Mouse (Mus musculus) embryonic fibroblast, embryonic 13.5 days (primary cell): Measurements from ENCODE around the gene Rtbdn.
A peak's percentile ranks its signal among the peaks of the same experiment; 100 is the strongest.

Experiments
- CTCF ChIP-seq: IDR thresholded peaks from 2 replicates; pipeline ENCODE4 v1.5.1; 2011; ENCODE audit warnings: mild to moderate bottlenecking, control low read depth, low read length, moderate library complexity, borderline replicate concordance; ENCODE audit not compliant: insufficient read depth
- POLR2A ChIP-seq: IDR thresholded peaks from 2 replicates; pipeline ENCODE4 v1.6.1; 2011; ENCODE audit warnings: low read depth, mild to moderate bottlenecking, control low read depth, low read length, moderate library complexity

DNA sequence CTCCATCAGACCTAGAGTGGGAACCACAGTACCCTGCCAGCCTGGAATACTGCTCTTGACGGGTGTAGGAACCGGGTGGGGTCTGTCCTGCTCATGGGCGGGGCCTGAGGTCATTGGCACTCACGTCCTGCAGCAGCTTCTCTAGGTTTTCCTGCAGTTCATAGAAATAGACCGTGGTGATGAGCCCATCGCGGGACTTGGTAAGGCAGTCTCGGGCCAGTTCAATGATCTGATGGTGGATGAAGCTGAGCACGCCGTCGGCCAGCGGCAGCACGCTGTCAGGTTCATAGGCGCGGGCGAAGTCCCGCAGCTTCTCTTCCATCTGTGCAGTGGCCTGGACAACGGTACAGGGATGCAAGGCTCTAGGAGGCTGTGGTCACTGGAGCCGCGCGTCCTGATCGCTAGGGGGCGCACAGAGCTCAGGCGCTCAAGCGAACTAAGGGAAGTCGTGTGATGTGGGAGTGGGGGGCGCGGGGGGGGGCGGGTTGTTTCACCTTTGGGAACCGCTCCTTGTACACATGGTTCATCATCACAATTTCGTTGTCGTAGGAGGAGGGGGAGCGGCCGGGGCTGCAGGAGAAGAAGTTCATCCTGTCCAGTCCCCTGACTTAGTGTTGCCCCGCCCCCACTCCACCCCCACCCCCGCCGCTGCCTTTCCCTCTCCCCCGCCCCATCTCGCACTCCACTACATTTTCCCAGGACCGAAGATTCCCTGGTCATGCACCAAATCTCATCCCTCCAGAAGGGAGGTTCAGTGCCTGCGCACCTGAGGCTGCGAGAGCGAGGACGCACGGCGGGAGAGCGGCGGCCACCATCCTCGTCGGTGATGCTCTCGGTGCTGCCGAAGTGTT is 18.1 kb upstream of the Rtbdn start:
- no peak for TF ChIP-seq POLR2A
- TF ChIP-seq CTCF, result peak; percentile 97
